Mouse (Mus musculus): ENCODE results near the gene Wscd1.

GRCm38 (mm10) chr11:71755115-71755514 is 5.4 kb downstream of the Wscd1 start:
- TF ChIP-seq CTCF (IDR thresholded peaks at IDR 0.05; ENCODE audit: borderline replicate concordance, extremely low read depth, insufficient read depth, insufficient read length) (no peak), POLR2A (IDR thresholded peaks at IDR 0.05; ENCODE audit: borderline replicate concordance, extremely low read depth, insufficient read depth, insufficient read length, poor library complexity, severe bottlenecking) (no peak)

Measured in brain, embryonic 14.5 days (tissue).